Mouse (Mus musculus) hindbrain, postnatal 0 days (tissue): ENCODE results near the gene Fbxw26. TPM values are rescaled to one million over a fixed set of nuclear protein-coding genes. Genes with fewer than 3 reads are reported as not detected.
"Not testable (repeated sequence)": the region's sequence is repeated elsewhere in the genome, so short reads cannot be mapped to it uniquely, and the experiment has no call there.

Experiments used
- ATAC-seq: fragments of 200-750 bp; cut with Nextera tagmentation; 2 replicates; pipeline ENCODE4 v1.8.0; 2017; ENCODE audit warnings: mild to moderate bottlenecking, moderate TSS enrichment, moderate library complexity
- DNase-seq: peaks from one replicate; pipeline ENCODE4 v3.0.0-alpha.2; 2015; ENCODE audit warnings: low spot score
- H3K27ac ChIP-seq: fragments of 300-500 bp; sonication (generic); 2 replicates; pipeline ENCODE4 v1.5.1; 2014; ENCODE audit warnings: mild to moderate bottlenecking
- H3K27me3 ChIP-seq: fragments of 300-500 bp; sonication (generic); 2 replicates; pipeline ENCODE4 v1.6.1; 2014; ENCODE audit warnings: low read length, mixed read lengths; ENCODE audit not compliant: insufficient read depth
- H3K36me3 ChIP-seq: fragments of 300-500 bp; sonication (generic); 2 replicates; pipeline ENCODE4 v1.6.1; 2014; ENCODE audit warnings: low read length, mixed read lengths; ENCODE audit not compliant: insufficient read depth
- H3K4me1 ChIP-seq: fragments of 300-500 bp; sonication (generic); 2 replicates; pipeline ENCODE4 v1.6.1; 2014; ENCODE audit warnings: antibody characterized with exemption, low read length, mixed read lengths; ENCODE audit not compliant: insufficient read depth
- H3K4me2 ChIP-seq: fragments of 300-500 bp; sonication (generic); 2 replicates; pipeline ENCODE4 v1.6.1; 2014; ENCODE audit warnings: low read depth, mild to moderate bottlenecking, low read length, moderate library complexity, mixed read lengths
- H3K4me3 ChIP-seq: fragments of 300-500 bp; sonication (generic); 2 replicates; pipeline ENCODE4 v1.5.1; 2014; ENCODE audit warnings: low read length
- H3K9ac ChIP-seq: fragments of 300-500 bp; sonication (generic); replicated peaks from 2 replicates; pipeline ENCODE4 v1.6.1; 2014; ENCODE audit warnings: mild to moderate bottlenecking, low read length, moderate library complexity, mixed read lengths
- H3K9me3 ChIP-seq: fragments of 300-500 bp; sonication (generic); 2 replicates; pipeline ENCODE4 v1.6.1; 2016; ENCODE audit warnings: low read length, mixed read lengths
- CTCF ChIP-seq: IDR thresholded peaks from 2 replicates; pipeline ENCODE4 v1.5.1; 2016; ENCODE audit warnings: antibody characterized with exemption, control low read depth, low read depth
- whole genome bisulfite sequencing: fragments of 180-500 bp; shearing (Covaris S2); extraction: QIAGEN DNeasy Blood & Tissue Kit; methylation state at CpG from one replicate; pipeline ENCODE4 v1.1.7; 2014; 5-methylcytosine and 5-hydroxymethylcytosine counted together
- polyA plus RNA-seq: library from polyadenylated mRNA; unstranded; fragments of >200 nt; fragmentation: Nextera tagmentation; extraction: Ambion mirVana; gene quantifications from 2 replicates; pipeline ENCODE4 v1.2.1, GENCODE M21; 2015
- total RNA-seq: library from RNA; depleted of rRNA; stranded (reverse); fragments of >200 nt; gene quantifications from 2 replicates; pipeline ENCODE4 v1.2.3, GENCODE M21; 2014; rRNA removed

Gene Fbxw26
- 0.10 TPM in 1 of 2 replicates, not detected in the other for total RNA-seq
- polyA plus RNA-seq: not detected in 2 replicates

DNA sequence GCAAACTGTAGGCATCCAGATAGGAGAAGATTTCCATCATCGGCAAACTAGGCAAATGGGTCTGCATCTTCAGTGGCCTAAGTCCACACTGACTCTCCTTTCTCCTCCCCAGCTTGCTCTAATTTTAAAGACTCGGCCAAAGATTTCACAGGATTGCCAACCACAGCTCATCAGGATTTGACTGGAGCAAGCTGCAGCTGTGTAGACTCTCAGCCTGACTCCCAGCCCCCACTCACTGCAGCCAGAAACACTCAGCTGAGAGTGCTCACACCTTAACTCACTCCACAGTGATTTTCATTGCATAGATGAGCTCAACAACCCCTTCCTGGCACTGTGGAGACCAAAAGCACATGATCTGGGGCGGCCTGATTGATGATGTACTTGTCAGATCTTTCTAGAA is at the start of gene Fbxw26:
Gene Fbxw26, minus strand, starts transcription at position 101 of the 400 bp plus-strand sequence.
- WGBS: 83% methylated on average over 3 of the region's 3 CpGs
- not testable (repeated sequence) for H3K4me2 ChIP-seq, H3K27me3 ChIP-seq, DNase-seq, H3K27ac ChIP-seq, ATAC-seq, H3K36me3 ChIP-seq, H3K9me3 ChIP-seq, H3K4me3 ChIP-seq, H3K9ac ChIP-seq, H3K4me1 ChIP-seq

DNA sequence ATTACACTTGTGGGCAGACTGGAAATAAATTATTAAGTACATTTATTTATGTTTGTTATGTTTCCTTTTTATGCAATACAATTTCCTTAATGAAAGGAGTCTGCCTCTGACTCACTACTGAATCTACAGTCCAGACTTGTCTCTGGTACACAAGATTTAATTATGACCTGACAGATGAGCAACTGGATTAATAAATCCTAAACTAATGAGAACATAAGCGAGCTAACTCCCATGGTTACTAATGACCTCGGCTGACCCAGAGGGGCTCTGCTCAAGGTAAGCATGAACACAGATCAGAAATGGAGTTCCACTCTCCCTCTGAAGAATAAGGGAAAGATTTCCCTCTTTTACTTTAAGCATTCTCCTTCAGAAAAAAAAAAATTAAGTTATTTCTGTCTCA is 49.3 kb upstream of the Fbxw26 start:
- TF ChIP-seq CTCF: no peak
- no peak overlapping the region for H3K9ac ChIP-seq
- no peak overlapping the region for H3K4me3 ChIP-seq
- no peak overlapping the region for H3K4me2 ChIP-seq
- no peaks in the 10 kb centered on the region for H3K9me3 ChIP-seq
- no peaks in the 10 kb centered on the region for H3K27me3 ChIP-seq
- 62% methylated on average over 2 of the region's 2 CpGs for WGBS
- ATAC-seq: no peak
- H3K36me3 ChIP-seq: no peaks in the 10 kb centered on the region
- no peak overlapping the region for H3K27ac ChIP-seq
- no peaks in the 10 kb centered on the region for H3K4me1 ChIP-seq
- DNase-seq: no peak

GRCm38 (mm10) chr9:109790570-109790969 is 44.7 kb upstream of the Fbxw26 start, which contains the start of gene Fbxw27:
TSS of gene Fbxw27 (minus strand) at chr9:109790670.
- not testable (repeated sequence) for H3K9ac ChIP-seq, H3K27ac ChIP-seq, H3K27me3 ChIP-seq, H3K36me3 ChIP-seq, DNase-seq, H3K4me2 ChIP-seq, H3K4me1 ChIP-seq, ATAC-seq, H3K9me3 ChIP-seq, H3K4me3 ChIP-seq
- 81% methylated on average over 4 of the region's 4 CpGs for WGBS

- H3K4me2 ChIP-seq, H3K9me3 ChIP-seq, DNase-seq, H3K4me3 ChIP-seq, H3K27ac ChIP-seq, H3K4me1 ChIP-seq, H3K36me3 ChIP-seq, ATAC-seq, H3K27me3 ChIP-seq, H3K9ac ChIP-seq: not testable (repeated sequence)
- 74% methylated on average over 1 of the region's 1 CpGs for WGBS
Measured at GRCm38 (mm10) chr9:109766841-109767240, 21.0 kb upstream of the Fbxw26 start.

DNA sequence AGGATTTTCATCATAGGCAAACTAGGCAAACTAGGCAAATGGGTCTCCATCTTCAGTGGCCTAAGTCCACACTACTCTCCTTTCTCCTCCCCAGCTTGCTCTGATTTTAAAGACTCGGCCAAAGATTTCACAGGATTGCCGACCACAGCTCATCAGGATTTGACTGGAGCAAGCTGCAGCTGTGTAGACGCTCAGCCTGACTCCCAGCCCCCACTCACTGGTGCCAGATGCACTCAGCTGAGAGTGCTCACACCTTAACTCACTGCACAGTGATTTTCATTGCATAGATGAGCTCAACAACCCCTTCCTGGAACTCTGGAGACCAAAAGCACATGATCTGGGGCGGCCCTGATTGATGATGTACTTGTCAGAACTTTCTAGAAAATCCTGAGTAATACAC is 43.3 kb downstream of the Fbxw26 start, which contains the start of gene Fbxw18:
Gene Fbxw18, minus strand, starts transcription at position 101 of the 400 bp plus-strand sequence.
- H3K36me3 ChIP-seq, H3K4me1 ChIP-seq, H3K9ac ChIP-seq, H3K9me3 ChIP-seq, H3K27me3 ChIP-seq, ATAC-seq, DNase-seq, H3K27ac ChIP-seq, H3K4me2 ChIP-seq, H3K4me3 ChIP-seq: not testable (repeated sequence)
- 86% methylated on average over 4 of the region's 4 CpGs for WGBS

- WGBS: 11% methylated on average over 1 of the region's 1 CpGs
- Histone ChIP-seq H3K4me2 (no peak overlapping the region), H3K27ac (no peak overlapping the region), H3K27me3 (no peaks in the 10 kb centered on the region), H3K9me3 (no peaks in the 10 kb centered on the region), H3K36me3 (no peaks in the 10 kb centered on the region), H3K4me3 (no peak overlapping the region), H3K4me1 (no peaks in the 10 kb centered on the region), H3K9ac (no peak overlapping the region)
- ATAC-seq (no peak), DNase-seq (no peak)
- TF ChIP-seq CTCF: peak; percentile 59
Measured at GRCm38 (mm10) chr9:109685299-109685698, 60.6 kb downstream of the Fbxw26 start.

Other genes starting within 250 kb of the Fbxw26 start
- gene Fbxw15, start 177.8 kb downstream of the Fbxw26 start, total RNA-seq: not detected in 2 replicates
- gene Fbxw15, start 177.8 kb downstream of the Fbxw26 start, polyA plus RNA-seq: not detected in 2 replicates
- not detected in 2 replicates for gene Fbxw24, start 120.0 kb downstream of the Fbxw26 start, total RNA-seq
- gene Fbxw24, start 120.0 kb downstream of the Fbxw26 start, polyA plus RNA-seq: not detected in 2 replicates
- gene Fbxw25, start 81.4 kb downstream of the Fbxw26 start, total RNA-seq: 0.16 TPM in 1 of 2 replicates, not detected in the other
- gene Fbxw25, start 81.4 kb downstream of the Fbxw26 start, polyA plus RNA-seq: not detected in 2 replicates
- 0.29 TPM in 1 of 2 replicates, not detected in the other for gene Fbxw18, start 43.4 kb downstream of the Fbxw26 start, total RNA-seq
- 0.11 and 0.19 TPM in 2 replicates for gene Fbxw18, start 43.4 kb downstream of the Fbxw26 start, polyA plus RNA-seq
- gene Fbxw27, start 44.6 kb upstream of the Fbxw26 start, total RNA-seq: not detected in 2 replicates
- gene Fbxw27, start 44.6 kb upstream of the Fbxw26 start, polyA plus RNA-seq: not detected in 2 replicates
- not detected in 2 replicates for gene Spink8, start 66.2 kb upstream of the Fbxw26 start, total RNA-seq
- gene Spink8, start 66.2 kb upstream of the Fbxw26 start, polyA plus RNA-seq: 0.24 TPM in 1 of 2 replicates, not detected in the other
- gene Nme6, start 86.7 kb upstream of the Fbxw26 start, total RNA-seq: 30.8 and 43.1 TPM in 2 replicates
- 47.2 and 52.9 TPM in 2 replicates for gene Nme6, start 86.7 kb upstream of the Fbxw26 start, polyA plus RNA-seq
- 0.21 TPM in 1 of 2 replicates, not detected in the other for gene Camp, start 103.5 kb upstream of the Fbxw26 start, total RNA-seq
- 0.91 and 1.3 TPM in 2 replicates for gene Camp, start 103.5 kb upstream of the Fbxw26 start, polyA plus RNA-seq
- 11.0 and 12.4 TPM in 2 replicates for gene Cdc25a, start 129.5 kb upstream of the Fbxw26 start, total RNA-seq
- gene Cdc25a, start 129.5 kb upstream of the Fbxw26 start, polyA plus RNA-seq: 8.1 and 10.4 TPM in 2 replicates
- gene Map4, start 185.4 kb upstream of the Fbxw26 start, total RNA-seq: 247 and 254 TPM in 2 replicates
- gene Map4, start 185.4 kb upstream of the Fbxw26 start, polyA plus RNA-seq: 196 and 207 TPM in 2 replicates